Mouse (Mus musculus) ES-E14 (cell line): ENCODE measurements around the gene Clcnka. TPM values are rescaled to one million over a fixed set of nuclear protein-coding genes. Genes with fewer than 3 reads are reported as not detected.

ENCODE experiments used
- DNase-seq: peaks from one replicate; pipeline ENCODE4 v3.0.0-alpha.2; 2013; ENCODE audit warnings: low read depth, low spot score
- H3K27ac ChIP-seq: 2 replicates; pipeline ENCODE4 v1.5.1; 2012; ENCODE audit warnings: low read depth, mild to moderate bottlenecking, low read length, moderate library complexity, mixed read lengths; ENCODE audit not compliant: poor library complexity, insufficient read depth, severe bottlenecking
- H3K36me3 ChIP-seq: 2 replicates; pipeline ENCODE4 v1.6.1; 2012; ENCODE audit warnings: mild to moderate bottlenecking, low read length, moderate library complexity, mixed read lengths; ENCODE audit not compliant: control insufficient read depth, poor library complexity, insufficient read depth, severe bottlenecking
- H3K4me1 ChIP-seq, 2 experiments: fragments of 150-350 bp in 1 of 2; sonication (generic) in 1 of 2; 2 replicates each; pipeline ENCODE4 v1.6.1; 2012; ENCODE audit warnings: low read length in 2 of 2, mild to moderate bottlenecking in 1 of 2, mixed read lengths in 1 of 2; ENCODE audit not compliant: control insufficient read depth in 2 of 2, insufficient read depth in 2 of 2, poor library complexity in 1 of 2
- H3K4me3 ChIP-seq, 2 experiments: fragments of 150-350 bp in 1 of 2; sonication (generic) in 1 of 2; 2 replicates each; pipeline ENCODE4 v1.5.1; 2012; ENCODE audit warnings: low read length in 2 of 2, low read depth in 1 of 2, mild to moderate bottlenecking in 1 of 2, mixed read lengths in 1 of 2; ENCODE audit not compliant: insufficient read depth in 1 of 2, poor library complexity in 1 of 2, severe bottlenecking in 1 of 2
- H3K9ac ChIP-seq: 2 replicates; pipeline ENCODE4 v1.6.1; 2012; ENCODE audit warnings: low read depth, mild to moderate bottlenecking, low read length, mixed read lengths; ENCODE audit not compliant: poor library complexity, insufficient read depth, severe bottlenecking
- H3K9me3 ChIP-seq: fragments of 150-350 bp; sonication (generic); 2 replicates; pipeline ENCODE4 v1.6.1; 2012; ENCODE audit warnings: low read depth, mild to moderate bottlenecking, low read length; ENCODE audit not compliant: control insufficient read depth, insufficient read depth
- CHD2 ChIP-seq: IDR thresholded peaks from 2 replicates; pipeline ENCODE4 v1.6.1; 2014; ENCODE audit warnings: mild to moderate bottlenecking, low read depth, low read length, inconsistent platforms
- HCFC1 ChIP-seq: IDR thresholded peaks from 2 replicates; pipeline ENCODE4 v1.6.1; 2012; ENCODE audit warnings: low read length, inconsistent platforms, borderline replicate concordance; ENCODE audit not compliant: insufficient read depth
- MAFK ChIP-seq: IDR thresholded peaks from 2 replicates; pipeline ENCODE4 v1.6.1; 2014; ENCODE audit warnings: mild to moderate bottlenecking, low read depth, low read length, inconsistent platforms; ENCODE audit not compliant: insufficient read depth
- ZC3H11A ChIP-seq: IDR thresholded peaks from 2 replicates; pipeline ENCODE4 v1.6.1; 2012; ENCODE audit warnings: low read depth, mild to moderate bottlenecking, inconsistent platforms, low read length, borderline replicate concordance
- ZNF384 ChIP-seq: IDR thresholded peaks from 2 replicates; pipeline ENCODE4 v1.6.1; 2012; ENCODE audit warnings: low read depth, low read length, inconsistent platforms
- in situ Hi-C, 2 experiments: fragments of 600-800 bp; cut with MboI; formaldehyde crosslinking; loops; one replicate each; pipeline ENCODE4 v1.15.1; 2025; ENCODE audit warnings: low sequenced_read_pairs in 2 of 2, inconsistent platforms in 1 of 2; ENCODE audit not compliant: unreplicated experiment in 2 of 2
- total RNA-seq: library from RNA; depleted of rRNA; stranded (reverse); fragments of 300-350 nt; gene quantifications from 2 replicates; pipeline ENCODE4 v1.2.3, GENCODE M21; 2012

Gene Clcnka
- total RNA-seq, 1 experiment = 0.62 TPM

- in situ Hi-C loops = no loop called here
- Histone ChIP-seq H3K9me3 (no peaks in the 10 kb centered on the region), H3K27ac (no peak overlapping the region), H3K9ac (no peak overlapping the region), H3K4me1 (peaks cover 0 to 9% of the 10 kb centered on the region in 2 experiments; a peak in 2 of 4 replicates), H3K36me3 (no peaks in the 10 kb centered on the region), H3K4me3 (peak overlapping the region; percentile 0 to 39; a peak in 2 of 4 replicates)
- TF ChIP-seq MAFK (no peak), ZNF384 (no peak), CHD2 (no peak), HCFC1 (no peak), ZC3H11A (no peak)
- no peak for DNase-seq
Observed at GRCm38 (mm10) chr4:141389366-141390150, 9.0 kb downstream of the Clcnka start.

GRCm38 (mm10) chr4:141387933-141388332 lies 10.6 kb downstream of the Clcnka start:
- H3K4me3 ChIP-seq = no peak overlapping the region
- no peak for DNase-seq
- no peaks in the 10 kb centered on the region for H3K36me3 ChIP-seq
- H3K9ac ChIP-seq = no peak overlapping the region
- peaks cover under 1 to 8% of the 10 kb centered on the region in 2 experiments; a peak in 3 of 4 replicates for H3K4me1 ChIP-seq
- no peak overlapping the region for H3K27ac ChIP-seq
- TF ChIP-seq CHD2 (no peak), ZC3H11A (no peak), HCFC1 (no peak), MAFK (no peak), ZNF384 (no peak)
- H3K9me3 ChIP-seq = no peaks in the 10 kb centered on the region
- in situ Hi-C loops = no loop called here

- Histone ChIP-seq H3K9ac (no peak overlapping the region), H3K4me1 (peaks cover 1 to 13% of the 10 kb centered on the region in 2 experiments; a peak in 3 of 4 replicates), H3K9me3 (no peaks in the 10 kb centered on the region), H3K4me3 (no peak overlapping the region), H3K27ac (no peak overlapping the region), H3K36me3 (no peaks in the 10 kb centered on the region)
- in situ Hi-C loops = no loop called here
- TF ChIP-seq ZC3H11A = peak; percentile 51; the same call in 1 of the 2 replicates
- TF ChIP-seq ZNF384 = no peak
- TF ChIP-seq MAFK = no peak
- no peak for TF ChIP-seq HCFC1
- no peak for TF ChIP-seq CHD2
- DNase-seq = peak; percentile 66
Observed at GRCm38 (mm10) chr4:141387093-141387784, 11.3 kb downstream of the Clcnka start.

- no peak for TF ChIP-seq MAFK
- no peak for TF ChIP-seq ZC3H11A
- no peaks in the 10 kb centered on the region for H3K36me3 ChIP-seq
- no peak for DNase-seq
- peaks cover 1 to 16% of the 10 kb centered on the region in 2 experiments; a peak in 3 of 4 replicates for H3K4me1 ChIP-seq
- H3K27ac ChIP-seq = no peak overlapping the region
- H3K4me3 ChIP-seq = no peak overlapping the region
- in situ Hi-C loops = no loop called here
- no peak overlapping the region for H3K9ac ChIP-seq
- H3K9me3 ChIP-seq = no peaks in the 10 kb centered on the region
Observed at GRCm38 (mm10) chr4:141386150-141386549, 12.4 kb downstream of the Clcnka start.
